Mouse (Mus musculus) frontal cortex, postnatal 14 days (tissue): Measurements from ENCODE around the gene Gm21761.
"Not testable (repeated sequence)": the region's sequence is repeated elsewhere in the genome, so short reads cannot be mapped to it uniquely, and the experiment has no call there.

ENCODE experiments used
- DNase-seq, 2 experiments: peaks; one replicate each; pipeline ENCODE4 v3.0.0; 2022; ENCODE audit warnings: low spot score in 2 of 2

Gm21761 gene

GRCm38 (mm10) chr13:119929172-119929571 lies at the start of gene Gm21761:
Gene Gm21761 (minus strand): TSS chr13:119929272.
- not testable (repeated sequence) for DNase-seq

- DNase-seq: not testable (repeated sequence)
Observed at GRCm38 (mm10) chr13:119969163-119969562, 40.1 kb upstream of the Gm21761 start.

- DNase-seq: not testable (repeated sequence)
Observed at GRCm38 (mm10) chr13:119968193-119968592, 39.1 kb upstream of the Gm21761 start.

GRCm38 (mm10) chr13:119965968-119966367 lies 36.9 kb upstream of the Gm21761 start:
- not testable (repeated sequence) for DNase-seq

GRCm38 (mm10) chr13:119965302-119965952 lies 36.4 kb upstream of the Gm21761 start:
- DNase-seq: not testable (repeated sequence)

GRCm38 (mm10) chr13:119962856-119963255 lies 33.8 kb upstream of the Gm21761 start:
- DNase-seq: not testable (repeated sequence)

GRCm38 (mm10) chr13:119955567-119955966 lies 26.5 kb upstream of the Gm21761 start:
- DNase-seq: not testable (repeated sequence)

- DNase-seq: not testable (repeated sequence)
Observed at GRCm38 (mm10) chr13:119955089-119955488, 26.0 kb upstream of the Gm21761 start.

GRCm38 (mm10) chr13:119950706-119951105 lies 21.6 kb upstream of the Gm21761 start, which contains the start of gene B020031M17Rik:
Gene B020031M17Rik (minus strand): TSS chr13:119950806.
- not testable (repeated sequence) for DNase-seq

- not testable (repeated sequence) for DNase-seq
Observed at GRCm38 (mm10) chr13:119924597-119925340, 4.3 kb downstream of the Gm21761 start.

- not testable (repeated sequence) for DNase-seq
Observed at GRCm38 (mm10) chr13:119916966-119917722, 11.9 kb downstream of the Gm21761 start.

- not testable (repeated sequence) for DNase-seq
Observed at GRCm38 (mm10) chr13:119916449-119916848, 12.6 kb downstream of the Gm21761 start.

- DNase-seq: not testable (repeated sequence)
Observed at GRCm38 (mm10) chr13:119898549-119898948, 30.5 kb downstream of the Gm21761 start.

- not testable (repeated sequence) for DNase-seq
Observed at GRCm38 (mm10) chr13:119894685-119895084, 34.4 kb downstream of the Gm21761 start, which contains the start of gene Tcstv1. Gene Tcstv1 (minus strand): TSS chr13:119894785.

GRCm38 (mm10) chr13:119886896-119887295 lies 42.2 kb downstream of the Gm21761 start:
- not testable (repeated sequence) for DNase-seq

GRCm38 (mm10) chr13:119864395-119864999 lies 64.6 kb downstream of the Gm21761 start:
- DNase-seq: not testable (repeated sequence)

GRCm38 (mm10) chr13:119862399-119862798 lies 66.7 kb downstream of the Gm21761 start:
- DNase-seq: not testable (repeated sequence)
